Comparison of ENCODE assay signal across 9 mouse cellular contexts in genomic region chr4:132946047-132947001, GRCm38 (mm10). TPM values are rescaled to one million over a fixed set of nuclear protein-coding genes. Genes with fewer than 3 reads are reported as not detected.
A peak's percentile ranks its signal among the peaks of the same experiment; 100 is the strongest.
DNase-seq lines count a peak whose midpoint lies in the region; ATAC-seq lines count a peak whose summit lies in the region.
"Had no signal": no experiment of that assay in that cellular context is flagged by ENCODE, and none has a peak within 500 bp of the region (broad histone marks: within the 10 kb centered on the region; RNA-seq: fewer than 3 reads in every experiment).

No protein-coding gene starts in this region.

- WGBS in embryonic facial prominence, embryonic 14.5 days = 10% methylated on average over 27 of the region's 27 CpGs
- WGBS in heart, embryonic 15.5 days = 25% methylated on average over 27 of the region's 27 CpGs
- 11% methylated on average over 27 of the region's 27 CpGs for WGBS in lung, embryonic 15.5 days

- no peaks in the 10 kb centered on the region for H3K27me3 ChIP-seq in embryonic facial prominence, embryonic 14.5 days (replicated peaks; ENCODE audit: control insufficient read depth, insufficient read depth, low read length)
- H3K27me3 ChIP-seq in heart, embryonic 15.5 days = no peaks in the 10 kb centered on the region
- H3K27me3 ChIP-seq in lung, embryonic 15.5 days = no peaks in the 10 kb centered on the region

- H3K4me3 ChIP-seq in embryonic facial prominence, embryonic 14.5 days (ENCODE audit: low read depth, low read length) = peak overlapping the region; percentile 11
- peak overlapping the region; percentile 24; the same call in 1 of the 2 replicates for H3K4me3 ChIP-seq in heart, embryonic 15.5 days
- H3K4me3 ChIP-seq in lung, embryonic 15.5 days = peak overlapping the region; percentile 1; the same call in 1 of the 2 replicates
- H3K4me3 ChIP-seq: erythroblast, embryonic 14.5 days had no signal

- H3K4me1 ChIP-seq in embryonic facial prominence, embryonic 14.5 days (ENCODE audit: control insufficient read depth, insufficient read depth, low read length) = peaks cover 19% of the 10 kb centered on the region
- peaks cover 34% of the 10 kb centered on the region for H3K4me1 ChIP-seq in heart, embryonic 15.5 days (replicated peaks)
- H3K4me1 ChIP-seq in lung, embryonic 15.5 days = peaks cover 23% of the 10 kb centered on the region

- no peaks in the 10 kb centered on the region for H3K36me3 ChIP-seq in embryonic facial prominence, embryonic 14.5 days (ENCODE audit: control insufficient read depth, insufficient read depth, low read length)
- no peaks in the 10 kb centered on the region for H3K36me3 ChIP-seq in heart, embryonic 15.5 days
- H3K36me3 ChIP-seq in lung, embryonic 15.5 days = no peaks in the 10 kb centered on the region

- DNase-seq in CD4-positive helper T cell, adult 2 months (ENCODE audit: low read depth, low spot score) = peak; percentile 82
- peak; percentile 47 for DNase-seq in adrenal gland, adult 8-10 months
- DNase-seq in embryonic facial prominence, embryonic 14.5 days (ENCODE audit: low spot score) = peak; percentile 78
- DNase-seq in kidney, postnatal 10 days = peak; percentile 72
- peak; percentile 75 for DNase-seq in retina, embryonic 14.5 days (ENCODE audit: low spot score)
- DNase-seq in urinary bladder, adult 2 months (ENCODE audit: low spot score) = peak; percentile 47

- peak overlapping the region; percentile 63 for H3K9ac ChIP-seq in embryonic facial prominence, embryonic 14.5 days (ENCODE audit: low read depth, low read length)
- H3K9ac ChIP-seq in heart, embryonic 15.5 days = peak overlapping the region; percentile 34
- H3K9ac ChIP-seq in lung, embryonic 15.5 days = peak overlapping the region; percentile 21; the same call in 1 of the 2 replicates

- peak; percentile 70 for ATAC-seq in embryonic facial prominence, embryonic 14.5 days (ENCODE audit: low read depth)
- peak; percentile 50 for ATAC-seq in heart, embryonic 15.5 days (replicated peaks; ENCODE audit: insufficient number of reproducible peaks, insufficient read depth, low FRiP score, low read depth)
- ATAC-seq in lung, embryonic 15.5 days (ENCODE audit: borderline replicate concordance, extremely low read depth, low FRiP score, low TSS enrichment) = peak; percentile 58; the same call in 1 of the 2 replicates

- peak overlapping the region; percentile 56 for H3K4me2 ChIP-seq in embryonic facial prominence, embryonic 14.5 days (ENCODE audit: low read depth, low read length)
- peak overlapping the region; percentile 55 for H3K4me2 ChIP-seq in heart, embryonic 15.5 days
- H3K4me2 ChIP-seq in lung, embryonic 15.5 days = peak overlapping the region; percentile 45

- H3K27ac ChIP-seq in embryonic facial prominence, embryonic 14.5 days (replicated peaks; ENCODE audit: low read depth, low read length) = peak overlapping the region; percentile 84
- H3K27ac ChIP-seq in heart, embryonic 15.5 days = peak overlapping the region; percentile 83
- peak overlapping the region; percentile 69 for H3K27ac ChIP-seq in lung, embryonic 15.5 days

- no peaks in the 10 kb centered on the region for H3K9me3 ChIP-seq in embryonic facial prominence, embryonic 14.5 days (ENCODE audit: control insufficient read depth, low read length)
- no peaks in the 10 kb centered on the region for H3K9me3 ChIP-seq in heart, embryonic 15.5 days (replicated peaks)
- H3K9me3 ChIP-seq in lung, embryonic 15.5 days = no peaks in the 10 kb centered on the region

RNA-seq across cellular contexts. Expression of gene Fam76a, which starts 24.0 kb away (rescaled TPM):
- total RNA-seq in adrenal gland, adult 8-10 months (2022) = 10 to 100 TPM; 30.0 to 55.3 (median 45.3) TPM
- 47.3 and 54.4 TPM in 2 replicates for polyA plus RNA-seq in embryonic facial prominence, embryonic 14.5 days (2014; fragmentation: Nextera tagmentation; extraction: Ambion mirVana)
- polyA plus RNA-seq in heart, embryonic 15.5 days (2015; fragmentation: Nextera tagmentation; extraction: Ambion mirVana) = 37.0 and 40.0 TPM in 2 replicates
- polyA plus RNA-seq in lung, embryonic 15.5 days (2015; fragmentation: Nextera tagmentation; extraction: Ambion mirVana) = 43.0 and 45.8 TPM in 2 replicates
- polyA plus RNA-seq in urinary bladder, adult 2 months (2012; rRNA removed) = 44.0 and 44.7 TPM in 2 replicates

RNA-seq across cellular contexts. Expression of gene Fgr, which starts 27.6 kb away (rescaled TPM):
- total RNA-seq in adrenal gland, adult 8-10 months (2022) = under 1 TPM; 0.42 to 0.92 (median 0.64) TPM
- 0.48 and 0.85 TPM in 2 replicates for polyA plus RNA-seq in embryonic facial prominence, embryonic 14.5 days (2014; fragmentation: Nextera tagmentation; extraction: Ambion mirVana)
- 0.42 and 1.0 TPM in 2 replicates for polyA plus RNA-seq in heart, embryonic 15.5 days (2015; fragmentation: Nextera tagmentation; extraction: Ambion mirVana)
- 0.69 and 0.74 TPM in 2 replicates for polyA plus RNA-seq in lung, embryonic 15.5 days (2015; fragmentation: Nextera tagmentation; extraction: Ambion mirVana)
- 1.3 and 1.8 TPM in 2 replicates for polyA plus RNA-seq in urinary bladder, adult 2 months (2012; rRNA removed)

Comparison
In these comparisons a context has a peak if more than half of its experiments do, and no peak if none do; other contexts are left out.
1. Peak in every context shown above with its lines: DNase-seq, ATAC-seq, H3K4me3 ChIP-seq and H3K27ac ChIP-seq.